Mouse (Mus musculus): ENCODE results near the gene Dlx4. TPM values are rescaled to one million over a fixed set of nuclear protein-coding genes. Genes with fewer than 3 reads are reported as not detected.
A peak's percentile ranks its signal among the peaks of the same experiment; 100 is the strongest.

Dlx4 gene
- polyA plus RNA-seq, 1 experiment from 2014 or later: 2.7 TPM

DNA sequence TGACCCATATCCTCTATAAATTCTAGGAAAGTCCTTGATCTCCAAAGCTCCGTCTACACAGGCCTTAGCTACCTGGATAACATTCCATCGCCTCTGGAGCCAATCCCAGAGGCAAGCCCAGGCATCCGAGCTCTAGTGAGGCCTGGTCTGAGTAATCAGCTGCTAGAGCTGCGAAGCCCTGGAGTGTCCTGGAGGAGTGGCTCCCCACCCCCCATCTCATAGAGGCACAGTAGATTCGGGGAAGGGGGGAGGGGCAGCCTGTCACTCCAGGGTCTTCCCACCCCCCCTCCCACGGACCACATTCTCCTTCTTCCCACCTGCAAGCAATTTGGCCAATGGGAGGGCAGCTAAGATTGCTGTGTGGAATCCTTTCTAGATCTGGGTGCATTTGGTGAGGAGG is 8.8 kb downstream of the Dlx4 start:
- Histone ChIP-seq H3K4me1 (peaks cover 26% of the 10 kb centered on the region), H3K27ac (no peak overlapping the region), H3K9ac (no peak overlapping the region), H3K27me3 (peaks cover 62% of the 10 kb centered on the region), H3K36me3 (no peaks in the 10 kb centered on the region), H3K4me2 (replicated peaks) (no peak overlapping the region), H3K9me3 (no peaks in the 10 kb centered on the region), H3K4me3 (no peak overlapping the region)
- no peak for ATAC-seq (ENCODE audit: low FRiP score, low read depth)
- WGBS: 7% methylated on average over 6 of the region's 6 CpGs

- Histone ChIP-seq H3K4me3 (no peak overlapping the region), H3K4me2 (replicated peaks) (no peak overlapping the region), H3K4me1 (peaks cover 23% of the 10 kb centered on the region), H3K9ac (no peak overlapping the region), H3K27me3 (peaks cover 46% of the 10 kb centered on the region), H3K27ac (no peak overlapping the region), H3K36me3 (no peaks in the 10 kb centered on the region), H3K9me3 (no peaks in the 10 kb centered on the region)
- 52% methylated on average over 6 of the region's 6 CpGs for WGBS
- ATAC-seq (ENCODE audit: low FRiP score, low read depth): no peak
These were observed 12.7 kb downstream of the Dlx4 start for GRCm38 (mm10) chr11:95133321-95133720.

GRCm38 (mm10) chr11:95130668-95131252 is 15.3 kb downstream of the Dlx4 start:
- no peak overlapping the region for H3K4me2 ChIP-seq (replicated peaks)
- ATAC-seq (ENCODE audit: low FRiP score, low read depth): no peak
- H3K27ac ChIP-seq: no peak overlapping the region
- no peak overlapping the region for H3K4me3 ChIP-seq
- no peaks in the 10 kb centered on the region for H3K36me3 ChIP-seq
- peaks cover 38% of the 10 kb centered on the region for H3K27me3 ChIP-seq
- H3K4me1 ChIP-seq: peaks cover 25% of the 10 kb centered on the region
- 62% methylated on average over 17 of the region's 17 CpGs for WGBS
- H3K9ac ChIP-seq: 0 out of 2 replicates have a peak overlapping the region, but pooled peaks have one; percentile 19
- no peaks in the 10 kb centered on the region for H3K9me3 ChIP-seq

DNA sequence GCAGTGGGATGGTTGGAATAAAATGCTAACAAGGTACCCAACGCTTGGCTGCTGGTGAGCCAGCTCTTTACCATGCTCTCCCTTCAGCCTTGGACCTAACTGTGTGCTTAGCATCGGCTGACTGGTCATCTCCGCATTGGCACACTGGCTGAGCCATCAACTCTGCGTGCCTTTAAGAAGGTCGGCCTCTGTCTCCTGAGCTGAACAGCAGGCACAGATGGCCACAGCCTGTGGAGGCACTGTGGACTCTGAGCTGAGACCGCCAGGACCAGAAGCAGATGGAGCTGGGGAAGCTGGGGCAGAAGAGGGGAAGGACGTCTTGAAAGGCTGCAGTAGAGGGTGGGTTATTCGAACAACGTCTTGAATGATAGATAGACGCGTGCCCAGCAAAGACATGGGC is 17.7 kb downstream of the Dlx4 start:
- WGBS: 52% methylated on average over 11 of the region's 11 CpGs
- Histone ChIP-seq H3K4me3 (no peak overlapping the region), H3K27me3 (peaks cover 61% of the 10 kb centered on the region), H3K27ac (no peak overlapping the region), H3K36me3 (no peaks in the 10 kb centered on the region), H3K9me3 (no peaks in the 10 kb centered on the region), H3K9ac (no peak overlapping the region), H3K4me2 (replicated peaks) (no peak overlapping the region), H3K4me1 (peaks cover 31% of the 10 kb centered on the region)
- no peak for ATAC-seq (ENCODE audit: low FRiP score, low read depth)

- ATAC-seq (ENCODE audit: low FRiP score, low read depth): peak; percentile 64
- WGBS: under 1% methylated on average over 20 of the region's 20 CpGs
- H3K27me3 ChIP-seq: peaks cover 79% of the 10 kb centered on the region
- H3K4me3 ChIP-seq: 0 out of 2 replicates have a peak overlapping the region, but pooled peaks have one; percentile 4
- H3K9ac ChIP-seq: no peak overlapping the region
- H3K9me3 ChIP-seq: no peaks in the 10 kb centered on the region
- 0 out of 2 replicates have a peak overlapping the region, but pooled peaks have one; percentile 22 for H3K27ac ChIP-seq
- H3K4me2 ChIP-seq (replicated peaks): peak overlapping the region; percentile 53
- no peaks in the 10 kb centered on the region for H3K36me3 ChIP-seq
- peaks cover 38% of the 10 kb centered on the region for H3K4me1 ChIP-seq
These were observed 19.5 kb downstream of the Dlx4 start for GRCm38 (mm10) chr11:95126272-95127245.

DNA sequence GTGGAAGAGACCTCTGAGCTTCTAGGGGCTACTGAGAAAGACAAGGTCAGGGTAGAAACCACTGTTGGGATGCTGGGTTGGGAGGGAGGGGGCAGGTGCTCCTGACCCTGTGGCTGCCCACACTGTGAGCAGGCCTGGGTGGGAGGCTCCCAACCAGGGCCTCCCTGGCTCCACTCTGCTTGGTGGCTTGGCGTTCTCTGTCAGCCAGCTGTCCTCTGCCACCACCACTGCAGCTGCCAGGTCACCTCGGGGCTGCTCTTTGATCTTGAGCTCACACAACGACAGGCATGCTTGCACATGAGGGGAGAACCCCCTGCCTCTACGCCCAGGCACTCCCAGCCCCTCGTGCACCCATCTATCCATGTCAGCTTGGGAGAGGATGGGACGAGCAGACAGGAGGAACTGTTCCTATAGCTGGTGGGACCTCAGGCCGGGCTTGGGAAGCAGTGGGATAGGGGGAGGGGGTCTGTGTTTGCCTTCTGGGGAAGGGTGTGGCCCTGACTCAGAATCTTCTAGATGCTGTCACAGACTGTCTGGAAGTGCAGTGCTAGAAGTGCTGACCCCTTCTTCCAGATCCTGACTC is 20.6 kb downstream of the Dlx4 start:
- Histone ChIP-seq H3K4me2 (replicated peaks) (no peak overlapping the region), H3K27me3 (peaks cover 86% of the 10 kb centered on the region), H3K36me3 (no peaks in the 10 kb centered on the region), H3K9ac (no peak overlapping the region), H3K4me1 (peaks cover 44% of the 10 kb centered on the region), H3K4me3 (no peak overlapping the region), H3K27ac (0 out of 2 replicates have a peak overlapping the region, but pooled peaks have one; percentile 22), H3K9me3 (no peaks in the 10 kb centered on the region)
- WGBS: 17% methylated on average over 7 of the region's 7 CpGs
- peak; percentile 45; the same call in 1 of the 2 replicates for ATAC-seq (ENCODE audit: low FRiP score, low read depth)

DNA sequence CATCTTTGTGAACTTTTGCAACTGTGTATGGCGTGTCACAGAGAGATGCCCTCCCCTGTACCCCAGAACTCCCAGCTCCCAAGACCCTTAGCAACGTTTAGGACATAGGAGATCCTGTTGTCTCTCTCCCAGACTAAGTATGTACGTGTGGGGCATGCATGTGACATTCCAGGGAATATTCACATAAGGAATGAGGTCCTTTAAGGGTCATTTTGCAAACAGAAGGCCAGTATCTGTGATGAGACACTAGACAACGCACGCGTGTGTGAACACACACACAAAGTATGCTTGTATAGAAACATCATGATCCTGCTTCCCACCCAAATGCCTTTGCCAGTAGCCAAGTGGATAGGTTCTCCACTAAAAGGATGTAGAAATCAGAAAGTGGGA is 24.0 kb downstream of the Dlx4 start:
- peaks cover 51% of the 10 kb centered on the region for H3K4me1 ChIP-seq
- peak overlapping the region; percentile 81 for H3K4me2 ChIP-seq (replicated peaks)
- H3K4me3 ChIP-seq: peak overlapping the region; percentile 54
- no peak for ATAC-seq (ENCODE audit: low FRiP score, low read depth)
- H3K9ac ChIP-seq: 0 out of 2 replicates have a peak overlapping the region, but pooled peaks have one; percentile 71
- 44% methylated on average over 6 of the region's 6 CpGs for WGBS
- H3K27ac ChIP-seq: no peak overlapping the region
- peaks cover 92% of the 10 kb centered on the region for H3K27me3 ChIP-seq
- H3K9me3 ChIP-seq: no peaks in the 10 kb centered on the region
- H3K36me3 ChIP-seq: no peaks in the 10 kb centered on the region

DNA sequence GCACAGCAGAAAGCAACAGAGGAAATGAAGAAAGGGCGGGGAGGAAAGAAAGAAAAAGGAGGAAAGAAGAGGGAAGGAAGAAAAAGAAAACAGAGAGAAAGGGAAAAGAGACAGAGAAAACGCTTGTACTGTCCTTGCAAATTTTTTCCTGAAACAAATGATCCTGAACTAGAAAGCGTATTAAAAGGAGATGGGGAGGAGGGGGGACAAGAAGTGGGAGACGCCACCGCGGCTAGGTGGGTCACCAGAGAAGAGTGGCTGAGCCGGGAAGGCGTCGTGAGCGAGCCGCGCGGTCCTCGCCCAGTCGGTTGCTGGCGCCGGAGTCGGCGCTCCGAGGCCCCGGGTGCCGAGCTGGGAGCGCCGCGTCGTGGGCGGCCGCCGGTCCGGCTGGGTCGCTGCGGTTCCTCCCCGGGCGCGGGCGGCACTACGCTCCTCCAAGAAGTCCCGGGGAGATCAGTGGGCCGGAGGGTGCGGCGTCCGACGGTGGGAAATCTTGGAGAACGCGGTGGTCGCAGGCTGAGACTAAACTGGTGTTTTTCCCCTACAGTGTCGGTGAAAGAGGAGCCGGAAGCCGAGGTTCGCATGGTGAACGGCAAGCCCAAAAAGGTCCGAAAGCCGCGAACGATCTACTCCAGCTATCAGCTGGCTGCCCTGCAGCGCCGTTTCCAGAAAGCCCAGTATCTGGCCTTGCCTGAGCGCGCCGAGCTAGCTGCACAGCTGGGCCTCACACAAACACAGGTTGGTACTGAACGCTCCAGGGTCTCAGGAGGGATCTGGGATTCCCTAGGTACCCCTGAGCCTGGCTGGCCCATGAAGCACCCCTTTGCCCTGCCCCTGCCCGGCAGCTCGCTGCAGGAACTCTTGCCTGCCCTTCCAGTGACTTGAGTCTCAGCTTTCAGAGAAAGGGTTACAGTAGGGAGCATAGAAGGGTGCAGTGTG is 24.6 kb downstream of the Dlx4 start:
- Histone ChIP-seq H3K27me3 (peaks cover 90% of the 10 kb centered on the region), H3K9me3 (no peaks in the 10 kb centered on the region), H3K4me3 (peak overlapping the region; percentile 54), H3K4me2 (replicated peaks) (peak overlapping the region; percentile 81), H3K27ac (no peak overlapping the region), H3K4me1 (peaks cover 44% of the 10 kb centered on the region), H3K9ac (peak overlapping the region; percentile 71), H3K36me3 (no peaks in the 10 kb centered on the region)
- WGBS: 1% methylated on average over 62 of the region's 63 CpGs
- ATAC-seq (ENCODE audit: low FRiP score, low read depth): no peak

GRCm38 (mm10) chr11:95120633-95121020 is 25.4 kb downstream of the Dlx4 start:
- peaks cover 36% of the 10 kb centered on the region for H3K4me1 ChIP-seq
- ATAC-seq (ENCODE audit: low FRiP score, low read depth): no peak
- H3K27me3 ChIP-seq: peaks cover 84% of the 10 kb centered on the region
- no peaks in the 10 kb centered on the region for H3K36me3 ChIP-seq
- peak overlapping the region; percentile 71 for H3K9ac ChIP-seq
- no peak overlapping the region for H3K27ac ChIP-seq
- H3K4me3 ChIP-seq: peak overlapping the region; percentile 54
- H3K4me2 ChIP-seq (replicated peaks): peak overlapping the region; percentile 81
- no peaks in the 10 kb centered on the region for H3K9me3 ChIP-seq
- WGBS: under 1% methylated on average over 21 of the region's 21 CpGs

GRCm38 (mm10) chr11:95119990-95120632 is 26.0 kb downstream of the Dlx4 start, which contains the start of gene Dlx3:
Gene Dlx3, plus strand, starts transcription at chr11:95120119.
- under 1% methylated on average over 55 of the region's 55 CpGs for WGBS
- H3K4me1 ChIP-seq: peaks cover 31% of the 10 kb centered on the region
- peak; percentile 19; the same call in 1 of the 2 replicates for ATAC-seq (ENCODE audit: low FRiP score, low read depth)
- peak within 1 kb of the TSS; percentile 54 for H3K4me3 ChIP-seq
- no peaks in the 10 kb centered on the region for H3K9me3 ChIP-seq
- H3K4me2 ChIP-seq (replicated peaks): peak within 1 kb of the TSS; percentile 81
- no peak within 1 kb of the TSS for H3K27ac ChIP-seq
- no peaks in the 10 kb centered on the region for H3K36me3 ChIP-seq
- peaks cover 79% of the 10 kb centered on the region for H3K27me3 ChIP-seq
- H3K9ac ChIP-seq: peak within 1 kb of the TSS; percentile 71

- H3K9ac ChIP-seq: no peak overlapping the region
- no peak for ATAC-seq (ENCODE audit: low FRiP score, low read depth)
- H3K27me3 ChIP-seq: peaks cover 63% of the 10 kb centered on the region
These were observed 27.6 kb downstream of the Dlx4 start for GRCm38 (mm10) chr11:95118505-95118904.

More at GRCm38 (mm10) chr11:95118505-95118904, 27.6 kb downstream of the Dlx4 start:
- Histone ChIP-seq H3K4me3 (no peak overlapping the region), H3K27ac (no peak overlapping the region), H3K4me1 (peaks cover 31% of the 10 kb centered on the region), H3K9me3 (no peaks in the 10 kb centered on the region), H3K36me3 (no peaks in the 10 kb centered on the region), H3K4me2 (replicated peaks) (peak overlapping the region; percentile 23)
- WGBS: 3% methylated on average over 8 of the region's 8 CpGs

All from limb, embryonic 13.5 days (tissue).